Mouse (Mus musculus) stomach, adult 2 months (tissue): ENCODE results near the gene Gm8020. TPM values are rescaled to one million over a fixed set of nuclear protein-coding genes. Genes with fewer than 3 reads are reported as not detected.

Source experiments
- polyA plus RNA-seq: library from polyadenylated mRNA; depleted of rRNA; stranded (reverse); fragments of >200 nt; gene quantifications from 2 replicates; pipeline ENCODE4 v1.2.3, GENCODE M21; 2012; rRNA removed

Gm8020 gene
- polyA plus RNA-seq = not detected in 2 replicates

DNA sequence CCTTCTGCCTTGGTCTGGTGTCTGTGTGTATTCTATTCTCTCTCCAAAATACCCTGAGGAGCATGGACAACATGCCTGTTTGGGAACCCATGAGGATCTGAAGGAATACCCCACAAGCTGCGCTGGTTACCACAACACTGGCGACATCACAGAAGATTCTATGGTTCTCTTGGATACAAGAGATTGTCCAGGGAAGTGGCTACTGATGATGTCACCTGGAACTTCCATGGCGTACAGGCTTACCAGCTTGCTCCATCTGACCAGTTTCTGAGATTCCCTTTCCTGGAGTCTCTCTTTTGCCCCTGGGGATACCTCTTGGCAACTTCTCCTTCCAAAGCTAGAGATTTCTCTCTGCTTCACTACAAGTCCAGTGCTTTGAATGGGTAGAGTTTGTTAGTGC lies at the start of gene Gm8020:
Gene Gm8020 (minus strand): TSS at position 101 of the 400 bp plus-strand sequence.

DNA sequence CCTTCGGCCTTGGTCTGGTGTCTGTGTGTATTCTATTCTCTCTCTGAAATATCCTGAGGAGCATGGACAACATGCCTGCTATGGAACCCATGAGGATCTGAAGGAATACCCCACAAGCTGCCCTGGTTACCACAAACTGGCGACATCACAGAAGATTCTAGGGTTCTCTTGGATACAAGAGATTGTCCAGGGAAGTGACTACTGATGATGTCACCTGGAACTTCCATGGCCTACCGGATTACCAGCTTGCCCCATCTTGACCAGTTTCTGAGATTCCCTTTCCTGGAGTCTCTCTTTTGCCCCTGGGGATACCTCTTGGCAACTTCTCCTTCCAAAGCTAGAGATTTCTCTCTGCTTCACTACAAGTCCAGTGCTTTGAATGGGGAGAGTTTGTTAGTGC lies 22.0 kb upstream of the Gm8020 start, which contains the start of gene Gm8024:
Gene Gm8024 (minus strand): TSS at position 101 of the 400 bp plus-strand sequence.

DNA sequence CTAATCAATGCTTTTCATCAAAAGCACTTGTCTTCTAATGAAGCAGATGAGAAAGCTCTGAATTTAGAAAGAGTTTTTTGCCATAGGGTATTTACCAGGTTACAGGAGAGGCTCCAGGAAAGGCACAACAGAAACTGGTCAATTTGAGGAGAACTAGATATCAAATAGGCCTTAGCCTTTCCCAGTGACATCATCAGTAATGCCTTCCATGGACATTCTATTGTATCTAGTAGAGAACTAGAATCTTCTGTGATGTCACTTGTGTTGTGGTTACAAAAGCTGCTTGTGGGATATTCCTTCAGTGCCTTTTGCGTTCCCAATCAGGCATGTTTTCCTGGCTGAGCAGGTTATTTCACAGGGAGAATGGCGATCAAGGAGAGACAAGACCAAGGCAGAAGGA lies 38.6 kb downstream of the Gm8020 start, which contains the start of gene Gm8011:
Gene Gm8011 (plus strand): TSS at position 301 of the 400 bp plus-strand sequence.

Other genes with a start within 250 kb of the Gm8020 start
- not detected in 2 replicates for gene Gm17026, start 242.3 kb downstream of the Gm8020 start, polyA plus RNA-seq
- not detected in 2 replicates for gene Gm9611, start 205.0 kb downstream of the Gm8020 start, polyA plus RNA-seq
- not detected in 2 replicates for gene Gm7995, start 192.1 kb downstream of the Gm8020 start, polyA plus RNA-seq
- gene Gm8005, start 62.7 kb downstream of the Gm8020 start, polyA plus RNA-seq = not detected in 2 replicates
- gene Gm8011, start 38.5 kb downstream of the Gm8020 start, polyA plus RNA-seq = not detected in 2 replicates
- not detected in 2 replicates for gene Gm8024, start 21.9 kb upstream of the Gm8020 start, polyA plus RNA-seq
- not detected in 2 replicates for gene Gm17124, start 97.5 kb upstream of the Gm8020 start, polyA plus RNA-seq
- gene Gm3633, start 139.6 kb upstream of the Gm8020 start, polyA plus RNA-seq = not detected in 2 replicates
- gene Gm10378, start 153.6 kb upstream of the Gm8020 start, polyA plus RNA-seq = not detected in 2 replicates